Mouse (Mus musculus) cerebellum, postnatal 36 days (tissue): ENCODE results near the gene Eef2k.

Source experiments
- DNase-seq, 2 experiments: peaks; one replicate each; pipeline ENCODE4 v3.0.0; 2021 to 2022; ENCODE audit warnings: mixed read lengths in 2 of 2

Eef2k gene

GRCm38 (mm10) chr7:120848831-120849512, 6.3 kb downstream of the Eef2k start:
- DNase-seq = peak in 1 of 2 experiments; percentile 42

GRCm38 (mm10) chr7:120850165-120850564, 7.5 kb downstream of the Eef2k start:
- no peak for DNase-seq

DNA sequence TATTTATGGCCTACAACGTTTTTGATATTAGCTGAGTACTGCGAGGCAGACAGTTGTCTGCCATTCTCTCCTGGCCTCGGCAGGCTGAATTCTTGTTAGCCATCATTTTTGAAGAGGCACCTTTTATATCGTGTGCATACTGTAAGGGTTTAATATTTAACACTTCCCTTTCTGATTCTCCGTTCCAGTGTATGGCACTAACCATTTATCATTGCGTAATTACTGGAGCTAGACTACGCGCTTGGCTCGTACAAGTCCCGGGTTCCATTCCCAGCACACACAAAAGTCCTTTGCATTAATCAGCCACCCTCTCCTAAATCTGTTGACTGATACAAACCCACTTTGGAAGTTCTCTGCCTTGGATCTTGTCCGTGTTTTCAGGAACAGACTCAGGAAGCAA, 17.2 kb downstream of the Eef2k start:
- DNase-seq = no peak

GRCm38 (mm10) chr7:120860799-120861487, 18.3 kb downstream of the Eef2k start:
- no peak for DNase-seq

- DNase-seq = no peak
These were observed 18.9 kb downstream of the Eef2k start for GRCm38 (mm10) chr7:120861488-120862047.

GRCm38 (mm10) chr7:120862196-120862595, 19.6 kb downstream of the Eef2k start:
- DNase-seq = no peak

DNA sequence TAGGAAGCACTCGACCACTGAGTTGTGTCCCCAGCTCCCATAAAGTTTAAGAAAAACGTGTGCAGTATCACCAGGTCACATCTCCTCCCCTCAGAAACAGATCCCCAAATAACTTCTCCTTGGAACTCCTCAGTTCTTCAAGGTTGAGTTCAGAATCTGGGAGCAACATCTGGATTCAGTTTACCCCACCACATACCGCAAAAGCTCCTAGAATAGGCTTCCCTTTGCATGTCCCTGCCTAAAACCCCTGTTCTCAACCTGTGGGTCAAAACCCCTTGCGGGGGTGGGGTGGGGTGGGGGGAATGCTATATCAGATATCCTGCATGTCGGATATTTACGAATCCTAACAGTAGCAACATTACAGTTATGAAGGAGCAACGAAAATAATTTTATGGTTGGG, 20.0 kb downstream of the Eef2k start:
- DNase-seq = no peak

- no peak for DNase-seq
These were observed 20.8 kb downstream of the Eef2k start for GRCm38 (mm10) chr7:120863476-120863875.

GRCm38 (mm10) chr7:120865100-120865499, 22.5 kb downstream of the Eef2k start:
- no peak for DNase-seq

- no peak for DNase-seq
These were observed 23.2 kb downstream of the Eef2k start for GRCm38 (mm10) chr7:120865832-120866231.

DNA sequence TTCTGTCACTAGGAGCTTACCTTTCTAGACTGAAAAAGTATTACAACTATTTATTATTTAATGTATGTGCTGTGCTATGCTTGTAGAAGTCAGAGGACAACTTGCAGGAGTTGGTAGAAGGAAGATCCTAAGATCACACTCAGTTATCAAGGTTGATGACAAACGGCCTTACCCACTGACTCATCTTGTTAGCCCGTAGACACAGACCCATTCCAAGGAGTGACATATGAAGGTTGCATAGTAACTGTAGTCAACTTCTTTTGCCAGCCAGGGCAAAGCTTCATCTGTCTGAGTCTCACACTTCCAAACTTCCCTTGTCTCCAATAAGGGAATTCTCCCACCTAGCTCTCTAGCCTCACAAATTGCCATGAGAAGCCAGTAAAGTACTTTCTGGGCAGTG, 24.1 kb downstream of the Eef2k start:
- no peak for DNase-seq

DNA sequence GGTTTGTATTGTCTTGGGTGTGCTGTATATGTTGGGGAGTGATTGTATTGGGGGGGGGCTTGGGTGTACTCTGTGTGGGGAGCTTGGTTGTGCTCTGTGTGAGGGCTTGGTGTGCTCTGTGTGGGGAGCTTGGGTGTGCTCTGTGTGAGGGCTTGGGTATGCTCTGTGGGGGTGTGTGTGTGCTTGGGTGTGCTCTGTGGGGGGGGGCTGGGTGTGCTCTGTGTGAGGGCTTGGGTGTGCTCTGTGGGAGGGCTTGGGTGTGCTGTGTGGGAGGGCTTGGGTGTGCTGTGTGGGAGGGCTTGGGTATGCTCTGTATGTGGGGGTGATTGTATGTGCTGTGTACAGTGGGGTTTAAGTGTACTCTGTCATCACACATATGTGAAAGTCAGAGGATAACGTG, 25.1 kb downstream of the Eef2k start:
- no peak for DNase-seq

DNA sequence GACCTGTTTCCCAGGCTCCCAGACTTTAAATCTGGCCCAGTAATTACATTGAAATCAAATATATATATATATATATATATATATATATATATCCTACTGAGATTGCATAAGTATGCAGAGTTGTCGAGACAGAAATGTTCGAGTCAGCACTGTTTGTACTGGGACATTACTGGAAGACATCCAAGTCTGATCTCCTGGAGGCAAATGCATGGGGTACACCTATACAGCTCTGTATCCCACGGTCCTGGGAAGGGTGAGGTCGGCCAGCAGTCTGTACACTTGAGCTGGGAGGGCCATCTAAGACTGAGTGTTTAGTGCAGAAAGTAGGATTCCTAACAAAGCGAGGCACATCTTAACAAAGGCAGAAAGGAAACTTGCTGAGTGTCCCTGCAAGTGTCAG, 27.3 kb downstream of the Eef2k start:
- DNase-seq = peak in 1 of 2 experiments; percentile 20

- no peak for DNase-seq
These were observed 27.9 kb downstream of the Eef2k start for GRCm38 (mm10) chr7:120870431-120871008.

DNA sequence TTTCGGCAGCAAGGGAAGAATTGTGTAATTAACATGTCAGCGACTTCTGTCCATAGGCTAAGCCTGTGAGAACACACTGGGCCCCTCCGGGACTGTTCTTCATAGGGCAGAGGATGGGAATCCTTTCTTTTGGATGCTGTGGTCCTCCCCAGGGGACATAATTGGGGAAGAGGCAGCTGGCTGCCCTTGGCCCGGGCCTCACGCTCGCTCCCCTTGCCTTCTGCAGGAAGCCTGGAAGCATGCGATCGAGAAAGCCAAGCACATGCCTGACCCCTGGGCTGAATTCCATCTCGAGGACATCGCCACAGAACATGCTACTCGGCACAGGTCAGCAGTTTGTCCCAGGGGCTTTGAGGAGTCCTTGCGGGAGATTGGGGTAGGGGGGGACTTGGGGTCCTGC, 30.5 kb downstream of the Eef2k start:
- DNase-seq = no peak

- no peak for DNase-seq
These were observed 31.4 kb downstream of the Eef2k start for GRCm38 (mm10) chr7:120874021-120874420.

DNA sequence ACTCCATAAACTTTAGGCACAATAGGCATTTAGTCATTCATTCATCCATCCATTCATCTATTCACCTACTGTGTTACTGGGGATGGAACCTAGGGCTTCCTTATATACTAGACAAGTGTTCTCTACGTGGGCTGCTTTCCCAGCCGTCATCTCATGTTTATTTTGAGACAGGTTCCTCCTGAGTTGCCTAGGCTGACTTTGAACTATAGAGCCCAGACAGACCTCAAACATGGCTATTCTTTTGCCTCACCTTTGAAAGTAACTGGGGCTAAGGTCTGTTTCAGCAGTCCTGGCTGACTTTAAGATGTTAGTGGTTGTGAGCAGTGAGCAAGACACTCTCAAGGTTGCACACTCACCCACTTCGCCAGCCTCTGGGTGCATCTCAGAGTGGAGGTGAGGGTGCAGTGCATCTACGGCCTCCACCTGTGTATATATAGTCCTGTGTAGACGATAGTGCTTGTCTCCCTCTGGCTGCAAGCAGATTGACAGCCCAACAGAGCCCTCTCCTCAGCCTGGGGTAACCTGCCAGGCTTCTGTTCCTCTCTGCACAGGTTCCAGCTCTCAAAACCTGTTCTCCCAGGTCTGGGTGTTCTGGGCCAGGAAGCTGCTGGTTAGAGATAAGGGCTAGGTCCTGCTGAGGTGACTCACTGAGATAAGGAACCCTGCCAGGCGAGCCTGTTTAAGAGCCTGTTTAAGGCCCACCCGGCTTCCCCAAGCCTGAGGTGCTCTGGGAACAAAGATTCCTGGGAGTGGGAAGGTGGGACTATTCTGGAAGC, 32.3 kb downstream of the Eef2k start:
- no peak for DNase-seq

DNA sequence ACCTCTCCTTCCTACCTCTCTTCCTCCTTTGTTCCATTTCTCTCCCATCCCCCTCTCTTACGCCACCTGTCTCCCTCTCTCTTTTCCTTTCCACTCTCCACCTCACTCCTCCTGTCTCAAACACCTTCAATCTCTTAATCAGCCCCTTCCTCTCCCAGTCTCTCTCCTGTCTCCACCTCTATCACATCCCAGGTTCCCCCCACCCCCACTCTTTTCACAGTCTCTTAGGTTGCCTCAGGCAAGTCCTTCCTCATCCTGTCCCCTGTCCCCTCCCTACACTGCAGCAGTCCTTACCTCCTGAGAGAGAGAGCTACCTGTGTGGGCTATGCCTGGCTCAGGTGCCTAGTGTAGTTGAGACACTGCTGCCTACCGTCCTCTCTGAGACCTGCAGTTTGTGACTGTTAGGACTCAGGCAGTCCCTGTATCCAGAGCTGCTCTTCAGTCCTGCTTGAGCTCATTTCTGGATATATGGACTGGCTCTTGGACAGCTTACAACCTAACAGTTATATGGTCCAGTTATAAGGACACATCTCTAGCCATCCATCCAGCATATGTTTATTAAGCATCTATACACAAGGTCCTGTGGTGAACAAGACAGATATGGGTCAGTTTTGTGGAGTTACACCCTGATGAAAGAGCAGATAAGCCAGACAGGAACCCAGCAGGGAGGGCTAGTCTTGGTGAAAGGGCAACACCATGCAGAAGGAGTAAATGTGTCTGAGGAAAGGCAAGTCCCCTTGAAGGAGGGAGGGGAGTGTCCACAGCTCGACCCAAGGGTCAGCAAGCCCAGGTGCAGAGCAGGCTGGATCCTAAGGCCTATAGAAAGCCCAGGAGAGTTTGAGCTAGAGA, 33.1 kb downstream of the Eef2k start:
- no peak for DNase-seq

DNA sequence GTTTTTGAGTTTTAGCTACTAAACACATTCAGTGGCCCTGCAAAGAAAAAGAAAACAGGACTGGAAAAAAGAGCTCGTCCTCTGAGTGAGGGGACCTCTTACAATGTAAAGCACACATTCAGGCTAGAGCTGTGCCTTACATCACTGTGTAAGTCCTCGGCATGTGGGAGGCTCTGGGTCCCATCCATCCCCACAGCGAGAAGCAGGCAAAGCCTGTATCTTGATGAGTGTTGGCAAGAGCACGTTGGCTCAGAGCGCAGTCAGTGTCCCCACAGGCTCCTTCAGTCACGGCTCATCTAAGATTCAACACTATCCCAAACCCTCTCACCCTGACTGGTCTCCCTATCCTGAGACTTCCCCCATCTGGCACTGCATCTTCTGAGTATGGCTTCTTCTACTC, 35.6 kb downstream of the Eef2k start:
- peak; percentile 27 to 30 for DNase-seq

GRCm38 (mm10) chr7:120879972-120880371, 37.3 kb downstream of the Eef2k start:
- no peak for DNase-seq

DNA sequence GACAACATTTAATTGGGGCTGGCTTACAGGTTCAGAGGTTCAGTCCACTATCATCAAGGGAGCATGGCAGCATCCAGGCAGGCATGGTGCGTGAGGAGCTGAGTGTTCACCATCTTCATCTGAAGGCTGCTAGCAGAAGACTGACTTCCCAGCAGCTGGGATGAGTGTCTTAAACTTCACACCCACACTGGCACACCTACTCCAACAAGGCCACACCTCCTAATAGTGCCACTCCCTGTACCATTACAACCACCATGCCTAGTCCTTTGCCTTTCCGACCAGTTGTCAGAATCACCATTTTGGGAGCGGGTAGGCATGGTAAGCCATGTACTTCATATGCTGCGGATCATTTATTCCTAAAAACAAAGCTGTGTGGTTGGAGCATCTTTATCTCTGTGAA, 38.1 kb downstream of the Eef2k start:
- DNase-seq = no peak

DNA sequence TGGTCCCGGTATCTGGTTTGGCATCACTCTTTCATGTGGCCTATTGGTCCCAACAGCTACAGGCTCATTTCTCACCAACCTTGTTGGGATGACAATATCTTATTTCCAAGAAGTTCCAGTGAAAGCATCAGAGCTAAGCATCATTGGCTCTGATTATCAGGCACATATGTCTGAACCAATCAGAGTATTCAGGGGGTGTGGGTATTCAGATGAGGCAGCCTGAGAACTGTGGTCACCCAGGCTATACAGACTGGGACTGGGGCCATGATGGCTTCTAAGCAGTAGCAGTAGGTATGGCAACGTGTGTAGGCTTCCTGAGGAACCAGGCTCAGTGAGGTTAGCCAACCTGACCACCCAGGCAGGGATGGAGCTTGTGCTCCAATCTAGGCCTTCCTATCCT, 38.8 kb downstream of the Eef2k start:
- DNase-seq = no peak
